Mouse (Mus musculus) limb, embryonic 14.5 days (tissue): ENCODE measurements around the gene Mindy2. TPM values are rescaled to one million over a fixed set of nuclear protein-coding genes. Genes with fewer than 3 reads are reported as not detected.

Source experiments
- ATAC-seq: fragments of 200-750 bp; cut with Nextera tagmentation; 2 replicates; pipeline ENCODE4 v1.8.0; 2017; ENCODE audit warnings: low read depth, moderate number of reproducible peaks, moderate TSS enrichment; ENCODE audit not compliant: low FRiP score
- DNase-seq: peaks from one replicate; pipeline ENCODE4 v3.0.0-alpha.2; 2015; ENCODE audit warnings: low spot score
- H3K27ac ChIP-seq: fragments of 300-500 bp; sonication (generic); replicated peaks from 2 replicates; pipeline ENCODE4 v1.5.1; 2014; ENCODE audit warnings: low read depth, mild to moderate bottlenecking, low read length, moderate library complexity, mixed read lengths
- H3K27me3 ChIP-seq: fragments of 300-500 bp; sonication (generic); 2 replicates; pipeline ENCODE4 v1.6.1; 2014; ENCODE audit warnings: low read length, mixed read lengths; ENCODE audit not compliant: control insufficient read depth, insufficient read depth
- H3K36me3 ChIP-seq: fragments of 300-500 bp; sonication (generic); 2 replicates; pipeline ENCODE4 v1.6.1; 2014; ENCODE audit warnings: mild to moderate bottlenecking, low read length, moderate library complexity, mixed read lengths; ENCODE audit not compliant: control insufficient read depth, insufficient read depth
- H3K4me1 ChIP-seq: fragments of 300-500 bp; sonication (generic); 2 replicates; pipeline ENCODE4 v1.6.1; 2014; ENCODE audit warnings: antibody characterized with exemption, low read length, mixed read lengths; ENCODE audit not compliant: control insufficient read depth, insufficient read depth
- H3K4me2 ChIP-seq: fragments of 300-500 bp; sonication (generic); replicated peaks from 2 replicates; pipeline ENCODE4 v1.6.1; 2014; ENCODE audit warnings: low read depth, mild to moderate bottlenecking, low read length, moderate library complexity; ENCODE audit not compliant: severe bottlenecking
- H3K4me3 ChIP-seq: fragments of 300-500 bp; sonication (generic); replicated peaks from 2 replicates; pipeline ENCODE4 v1.5.1; 2014; ENCODE audit warnings: low read length
- H3K9ac ChIP-seq: fragments of 300-500 bp; sonication (generic); 2 replicates; pipeline ENCODE4 v1.6.1; 2014; ENCODE audit warnings: mild to moderate bottlenecking, low read depth, low read length, moderate library complexity; ENCODE audit not compliant: severe bottlenecking
- H3K9me3 ChIP-seq: fragments of 300-500 bp; sonication (generic); 2 replicates; pipeline ENCODE4 v1.6.1; 2016; ENCODE audit warnings: low read length; ENCODE audit not compliant: control insufficient read depth
- POLR2A ChIP-seq: fragments of 200-500 bp; IDR thresholded peaks from 2 replicates; pipeline ENCODE4 v1.8.0; 2012; ENCODE audit warnings: inconsistent platforms, mild to moderate bottlenecking, moderate library complexity, borderline replicate concordance; ENCODE audit not compliant: insufficient read depth, insufficient read length; ENCODE audit errors: extremely low read depth
- WGBS: fragments of 180-500 bp; shearing (Covaris S2); extraction: QIAGEN DNeasy Blood & Tissue Kit; methylation state at CpG from one replicate; pipeline ENCODE4 v1.1.7; 2014; 5-methylcytosine and 5-hydroxymethylcytosine counted together
- polyA plus RNA-seq, 2 experiments: library from polyadenylated mRNA; depleted of rRNA in 1 of 2; stranded (reverse) in 1 of 2; unstranded in 1 of 2; fragments of >200 nt; fragmentation: Nextera tagmentation in 1 of 2; extraction: Ambion mirVana in 1 of 2; gene quantifications; 2 replicates each; pipeline versions ENCODE4 v1.2.1 to v1.2.3; 2012 to 2014

Gene Mindy2
- polyA plus RNA-seq, 2 experiments: 6.3 to 13.0 TPM

DNA sequence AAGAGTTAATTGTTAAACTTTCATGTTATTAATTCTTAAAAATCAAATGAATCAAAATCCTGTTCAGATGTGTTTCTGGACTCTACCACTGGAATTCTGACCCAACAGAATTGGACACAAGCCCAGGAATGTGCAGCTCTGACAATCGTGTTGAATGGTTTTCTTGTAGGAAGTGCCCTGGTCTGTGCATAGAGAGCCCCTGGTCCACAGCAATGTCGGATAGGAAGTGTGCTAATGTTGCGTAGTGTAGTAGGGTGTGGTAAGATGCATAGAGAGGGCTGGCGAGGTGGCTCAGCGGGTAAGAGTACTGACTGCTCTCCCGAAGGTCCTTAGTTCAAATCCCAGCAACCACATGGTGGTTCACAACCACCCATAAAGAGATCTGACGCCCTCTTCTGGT, 9.8 kb upstream of the Mindy2 start:
- H3K36me3 ChIP-seq: no peaks in the 10 kb centered on the region

DNA sequence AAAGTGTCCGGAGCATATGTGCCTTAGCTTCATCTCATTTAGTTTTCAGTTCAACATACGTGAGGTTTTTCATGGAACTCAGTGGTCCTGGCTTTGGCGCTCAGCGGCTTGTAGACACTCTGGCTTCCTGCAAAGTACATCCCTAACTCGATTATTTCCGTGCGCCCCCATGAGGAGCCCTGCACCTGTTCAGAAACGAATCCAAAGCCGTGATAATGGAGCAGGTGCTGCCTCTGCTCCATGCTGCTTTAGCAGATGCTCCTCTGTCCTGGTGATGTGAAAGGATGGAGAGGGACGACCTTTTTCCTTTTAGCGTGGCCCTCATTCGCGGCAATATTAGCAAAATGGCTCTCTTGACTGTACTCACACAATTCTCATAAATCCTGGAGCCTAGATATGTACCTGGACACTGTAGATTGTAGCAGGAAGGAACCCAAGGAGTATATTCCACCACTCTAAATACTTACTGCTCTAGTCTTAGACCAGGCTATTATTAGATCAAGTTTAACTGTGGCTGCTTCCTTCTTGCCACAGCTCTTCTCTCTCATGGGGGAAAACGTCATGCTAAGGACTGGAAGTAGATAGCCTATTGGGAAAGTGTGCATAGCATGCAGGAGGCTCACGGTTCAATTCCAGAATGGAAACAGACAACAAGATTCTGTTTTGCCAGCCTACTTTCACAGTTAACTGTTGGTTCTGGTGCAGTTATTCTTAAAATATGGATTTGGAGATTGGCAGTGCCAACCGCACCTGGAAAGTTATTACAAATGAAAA, 8.6 kb upstream of the Mindy2 start:
- DNase-seq: no peak
- H3K9me3 ChIP-seq: no peaks in the 10 kb centered on the region
- H3K9ac ChIP-seq: no peak overlapping the region
- no peak overlapping the region for H3K4me2 ChIP-seq
- H3K4me1 ChIP-seq: no peaks in the 10 kb centered on the region
- H3K27me3 ChIP-seq: no peaks in the 10 kb centered on the region
- no peak for TF ChIP-seq POLR2A
- H3K4me3 ChIP-seq: no peak overlapping the region
- no peaks in the 10 kb centered on the region for H3K36me3 ChIP-seq
- WGBS: 71% methylated on average over 16 of the region's 16 CpGs
- no peak for ATAC-seq
- H3K27ac ChIP-seq: no peak overlapping the region

More for the DNA sequence above, 9.8 kb upstream of the Mindy2 start:
- no peaks in the 10 kb centered on the region for H3K9me3 ChIP-seq
- H3K27ac ChIP-seq: no peak overlapping the region
- no peak for ATAC-seq
- no peak overlapping the region for H3K4me2 ChIP-seq
- H3K9ac ChIP-seq: no peak overlapping the region
- DNase-seq: no peak
- H3K4me1 ChIP-seq: no peaks in the 10 kb centered on the region
- TF ChIP-seq POLR2A: no peak
- no peak overlapping the region for H3K4me3 ChIP-seq
- no peaks in the 10 kb centered on the region for H3K27me3 ChIP-seq
- WGBS: 66% methylated on average over 7 of the region's 7 CpGs

DNA sequence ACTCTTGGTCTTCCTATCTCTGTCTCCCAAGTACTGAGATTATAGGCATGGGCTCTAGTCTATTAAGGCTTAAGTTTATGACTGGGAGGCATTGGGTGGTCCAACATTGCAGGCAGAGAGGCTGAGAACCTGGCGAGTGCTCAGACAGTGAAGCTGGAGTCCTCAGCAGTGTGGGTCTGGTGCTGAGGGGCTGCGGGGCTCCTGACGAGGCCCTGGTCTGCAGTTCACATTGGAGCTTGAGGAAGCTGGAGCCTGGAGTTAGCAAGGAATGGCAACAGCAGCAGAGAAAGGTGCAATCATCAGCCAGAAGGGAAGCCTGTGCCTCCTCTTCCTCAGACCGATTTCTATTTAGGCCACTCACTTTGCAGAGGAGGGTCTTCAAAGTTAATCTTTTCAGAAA, 7.9 kb upstream of the Mindy2 start:
- ATAC-seq (no peak), DNase-seq (no peak)
- Histone ChIP-seq H3K9me3 (no peaks in the 10 kb centered on the region), H3K36me3 (no peaks in the 10 kb centered on the region), H3K9ac (no peak overlapping the region), H3K4me3 (no peak overlapping the region), H3K4me1 (no peaks in the 10 kb centered on the region), H3K27me3 (no peaks in the 10 kb centered on the region), H3K4me2 (no peak overlapping the region), H3K27ac (no peak overlapping the region)
- TF ChIP-seq POLR2A: no peak
- WGBS: 68% methylated on average over 4 of the region's 4 CpGs

DNA sequence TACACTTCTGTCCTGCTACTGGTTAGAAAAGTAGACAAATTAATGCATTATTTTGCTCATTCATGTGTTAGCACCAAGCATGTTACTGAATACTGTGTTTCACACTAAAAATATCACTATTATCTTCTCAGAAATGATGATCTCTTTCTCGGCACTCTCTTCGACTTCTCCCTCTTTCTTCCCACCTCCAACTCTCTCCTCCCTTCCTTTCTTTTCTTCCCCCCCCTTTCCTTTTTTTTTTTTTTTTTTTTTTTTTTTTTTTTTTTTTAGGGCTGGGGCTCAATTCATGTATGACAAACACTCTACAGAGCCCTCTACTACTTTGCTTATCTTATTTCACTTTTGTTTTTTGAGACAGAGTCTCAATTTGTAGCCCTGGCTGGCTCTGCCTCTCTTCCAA, 1.3 kb upstream of the Mindy2 start:
- Histone ChIP-seq H3K9ac (no peak overlapping the region), H3K27me3 (no peaks in the 10 kb centered on the region), H3K4me2 (no peak overlapping the region), H3K9me3 (no peaks in the 10 kb centered on the region), H3K4me1 (peaks cover 12% of the 10 kb centered on the region; the same call in 1 of the 2 replicates), H3K4me3 (no peak overlapping the region), H3K36me3 (no peaks in the 10 kb centered on the region), H3K27ac (no peak overlapping the region)
- no peak for DNase-seq
- no peak for TF ChIP-seq POLR2A
- ATAC-seq: no peak
- WGBS: 75% methylated on average over 2 of the region's 2 CpGs

DNA sequence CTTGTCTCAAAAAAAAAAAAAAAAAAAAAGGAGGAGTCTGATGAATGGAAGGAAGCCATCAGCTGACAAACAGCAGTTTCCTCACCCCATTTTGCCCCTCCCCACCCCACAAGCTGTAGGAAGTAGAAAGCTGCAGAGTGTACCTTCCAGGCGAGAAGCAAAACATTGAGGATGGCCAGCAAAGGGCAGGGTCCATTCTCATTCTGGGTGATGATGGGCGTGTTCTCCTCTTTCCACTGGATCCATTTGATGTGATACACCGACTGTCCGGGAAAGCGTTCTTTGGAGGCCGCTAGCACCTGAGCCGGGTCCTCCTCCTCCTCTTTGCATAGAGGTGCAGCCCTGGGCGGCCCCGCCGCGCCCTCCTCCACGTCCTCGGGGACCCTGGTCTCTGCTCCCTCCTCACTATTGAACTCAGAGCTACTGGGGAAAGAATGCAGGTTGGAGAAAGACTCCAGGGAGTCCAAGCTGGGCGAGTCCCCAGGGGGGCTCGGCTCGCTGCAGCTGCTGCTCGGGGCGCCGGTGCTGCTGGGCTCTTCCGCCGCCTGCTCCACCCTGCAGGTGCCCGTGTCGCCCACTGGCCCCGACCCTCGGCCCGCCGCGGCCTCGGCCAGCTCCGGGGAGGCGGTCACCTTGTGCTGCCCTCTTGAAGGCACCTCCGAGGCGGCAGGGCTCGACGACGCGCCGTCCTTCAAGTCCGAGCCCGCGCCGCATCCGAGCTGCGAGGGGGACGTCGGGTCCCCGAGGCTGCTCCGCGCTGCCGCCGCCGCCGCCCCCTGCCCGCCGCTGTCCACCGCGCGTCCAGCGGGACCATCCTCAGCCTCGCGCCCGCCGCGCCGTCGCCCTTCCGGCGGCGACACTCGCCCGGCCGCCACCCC, 605 bp downstream of the Mindy2 start, which contains the start of gene Gm10642:
Gm10642 (plus strand) TSS at position 122 of the 878 bp plus-strand sequence.
- 0 out of 2 replicates have a peak, but pooled peaks have one; percentile 4 for ATAC-seq
- no peaks in the 10 kb centered on the region for H3K27me3 ChIP-seq
- H3K4me2 ChIP-seq: peak within 1 kb of the TSS; percentile 88
- peak within 1 kb of the TSS; percentile 82 for H3K9ac ChIP-seq
- 2% methylated on average over 26 of the region's 72 CpGs for WGBS
- H3K27ac ChIP-seq: peak within 1 kb of the TSS; percentile 88
- H3K36me3 ChIP-seq: no peaks in the 10 kb centered on the region
- no peak for TF ChIP-seq POLR2A
- H3K4me3 ChIP-seq: peak within 1 kb of the TSS; percentile 87
- peaks cover 12% of the 10 kb centered on the region; the same call in 1 of the 2 replicates for H3K4me1 ChIP-seq
- peak; percentile 23 for DNase-seq
- H3K9me3 ChIP-seq: no peaks in the 10 kb centered on the region
